Mouse (Mus musculus): ENCODE measurements around the gene 1700093K21Rik.
"Not testable (repeated sequence)": the region's sequence is repeated elsewhere in the genome, so short reads cannot be mapped to it uniquely, and the experiment has no call there.

1700093K21Rik gene

DNA sequence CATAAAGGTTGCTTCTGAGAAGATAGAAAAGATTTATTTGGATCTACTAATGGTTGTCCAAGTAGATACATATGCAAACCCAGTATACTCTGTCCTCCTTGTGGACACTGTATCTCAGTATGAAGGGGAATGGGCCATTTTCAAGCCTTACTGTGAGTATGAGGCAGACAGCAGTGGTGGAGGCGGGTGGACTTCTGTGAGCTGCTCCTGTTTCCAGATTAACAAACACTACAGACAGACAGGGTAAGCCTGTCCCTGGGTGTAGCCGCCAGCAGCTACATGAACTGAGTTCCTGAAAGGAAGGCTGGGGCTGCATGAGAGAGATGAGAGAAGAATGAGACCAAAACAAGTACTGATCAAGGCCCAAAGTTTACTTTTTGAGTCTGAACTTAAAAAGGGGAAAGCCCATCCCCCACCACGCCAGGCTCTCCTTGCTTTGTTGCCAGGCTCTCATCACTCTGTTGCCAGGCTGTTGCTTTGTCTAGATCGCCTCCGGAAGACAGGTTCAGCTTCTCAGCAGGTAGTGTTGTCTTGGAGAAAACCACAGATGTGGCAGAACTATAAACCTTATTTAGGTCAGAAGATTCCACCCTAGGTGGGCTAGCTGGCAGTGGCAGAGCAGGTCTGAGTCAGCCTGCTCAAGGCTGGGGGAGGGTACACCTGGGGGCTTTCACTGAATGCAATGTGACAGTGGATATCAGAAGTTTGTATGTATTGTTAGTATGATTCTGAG, at the start of gene 1700093K21Rik:
1700093K21Rik (minus strand) TSS at position 683 of the 733 bp plus-strand sequence.
- no peak for DNase-seq

DNA sequence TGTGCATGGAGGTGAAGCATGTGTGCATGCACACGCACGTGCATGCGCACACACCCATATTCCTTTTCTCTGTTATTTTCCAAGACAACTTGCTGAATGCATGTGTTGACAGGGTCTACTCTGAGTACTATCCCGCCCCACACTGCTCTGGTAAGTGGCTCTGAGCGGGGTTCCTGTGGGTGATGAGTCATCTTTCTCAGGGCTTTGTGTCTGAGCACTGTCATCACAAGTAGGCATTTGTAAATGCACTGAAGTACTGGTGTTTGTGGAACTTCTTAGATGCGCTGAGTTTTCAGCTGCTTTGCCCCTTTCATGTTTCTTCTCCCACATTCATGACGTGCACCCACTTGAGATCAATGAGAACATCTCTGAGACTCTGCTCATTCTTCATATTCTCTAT, 49.2 kb upstream of the 1700093K21Rik start:
- DNase-seq: no peak

DNA sequence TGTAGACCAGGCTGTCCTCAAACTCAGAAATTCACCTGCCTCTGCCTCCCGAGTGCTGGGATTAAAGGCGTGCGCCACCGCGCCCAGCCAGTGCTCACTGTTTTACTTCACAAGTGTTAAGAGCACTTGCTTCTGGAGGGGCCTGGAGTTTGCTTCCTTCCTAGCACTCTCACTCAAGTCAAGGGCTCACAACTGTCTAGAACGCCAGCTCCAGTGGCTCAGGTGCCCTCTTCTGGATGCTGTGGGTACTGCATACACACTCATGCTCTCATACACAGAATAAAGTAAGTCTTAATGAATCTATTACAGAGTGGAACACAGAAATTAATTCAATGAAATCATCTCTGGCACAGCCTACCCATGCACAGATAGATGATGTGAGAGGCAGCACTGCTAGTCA, 44.8 kb upstream of the 1700093K21Rik start:
- peak; percentile 59 for DNase-seq

DNA sequence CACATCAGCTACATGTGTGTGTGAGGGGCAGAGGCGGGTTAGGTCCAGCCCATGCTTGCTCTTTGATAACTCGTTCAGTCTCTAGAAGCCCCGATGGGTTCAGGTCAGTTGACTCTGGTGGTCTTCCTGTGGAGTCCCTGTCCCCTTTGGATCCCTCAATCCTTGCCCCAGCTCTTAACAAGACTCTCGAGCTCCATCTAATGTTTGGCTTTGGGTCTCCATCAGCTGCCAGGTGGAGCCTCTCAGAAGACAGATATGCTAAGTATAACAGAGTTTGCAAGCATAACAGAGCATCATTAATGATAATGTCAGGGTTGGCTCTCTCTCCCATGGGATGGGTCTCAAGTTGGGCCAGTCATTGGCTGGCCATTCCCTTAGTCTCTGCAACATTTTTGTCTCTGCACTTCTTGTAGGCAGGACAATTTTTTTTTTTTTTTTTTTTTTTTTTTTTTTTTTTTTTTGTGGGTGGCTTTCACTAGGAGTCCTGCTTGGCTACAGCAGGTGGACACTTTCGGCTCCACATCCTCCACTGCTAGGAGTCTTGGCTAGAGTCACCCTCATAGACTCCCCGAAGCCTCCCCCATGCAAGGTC, 36.2 kb upstream of the 1700093K21Rik start:
- DNase-seq: no peak

- no peak for DNase-seq
These were observed 16.5 kb upstream of the 1700093K21Rik start for GRCm38 (mm10) chr11:23537446-23537845.

GRCm38 (mm10) chr11:23518981-23519380, 2.0 kb downstream of the 1700093K21Rik start:
- DNase-seq: no peak

DNA sequence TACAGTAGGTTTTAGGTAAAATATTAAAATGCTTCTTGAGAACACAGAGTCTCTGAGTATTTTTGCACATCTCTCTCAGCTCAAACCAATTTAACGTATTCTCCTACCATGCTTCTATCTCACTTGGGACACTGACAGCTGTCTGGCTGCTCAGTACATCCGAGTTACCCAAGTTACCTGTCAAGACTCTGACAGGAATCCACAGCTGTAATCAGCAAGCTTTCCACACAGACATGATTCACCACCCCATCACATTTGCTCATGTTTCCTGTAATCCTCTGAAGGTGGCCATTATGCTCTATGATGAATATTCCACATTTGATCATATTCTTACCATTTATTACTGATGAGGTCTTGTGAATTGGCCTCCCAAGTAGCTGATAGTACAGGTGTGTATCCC, 5.6 kb downstream of the 1700093K21Rik start:
- no peak for DNase-seq

- not testable (repeated sequence) for DNase-seq
These were observed 6.2 kb downstream of the 1700093K21Rik start for GRCm38 (mm10) chr11:23514785-23515184.

- not testable (repeated sequence) for DNase-seq
These were observed 16.2 kb downstream of the 1700093K21Rik start for GRCm38 (mm10) chr11:23504801-23505200.

- no peak for DNase-seq
These were observed 22.3 kb downstream of the 1700093K21Rik start for GRCm38 (mm10) chr11:23498609-23499008.

GRCm38 (mm10) chr11:23497718-23498509, 23.0 kb downstream of the 1700093K21Rik start, which contains the start of gene Ahsa2:
Ahsa2 (minus strand) TSS chr11:23498030.
- DNase-seq: peak; percentile 95

- no peak for DNase-seq
These were observed 23.6 kb downstream of the 1700093K21Rik start for GRCm38 (mm10) chr11:23497335-23497717.

- DNase-seq: peak; percentile 15
These were observed 24.3 kb downstream of the 1700093K21Rik start for GRCm38 (mm10) chr11:23496661-23497060.

- no peak for DNase-seq
These were observed 25.7 kb downstream of the 1700093K21Rik start for GRCm38 (mm10) chr11:23495231-23495630.

DNA sequence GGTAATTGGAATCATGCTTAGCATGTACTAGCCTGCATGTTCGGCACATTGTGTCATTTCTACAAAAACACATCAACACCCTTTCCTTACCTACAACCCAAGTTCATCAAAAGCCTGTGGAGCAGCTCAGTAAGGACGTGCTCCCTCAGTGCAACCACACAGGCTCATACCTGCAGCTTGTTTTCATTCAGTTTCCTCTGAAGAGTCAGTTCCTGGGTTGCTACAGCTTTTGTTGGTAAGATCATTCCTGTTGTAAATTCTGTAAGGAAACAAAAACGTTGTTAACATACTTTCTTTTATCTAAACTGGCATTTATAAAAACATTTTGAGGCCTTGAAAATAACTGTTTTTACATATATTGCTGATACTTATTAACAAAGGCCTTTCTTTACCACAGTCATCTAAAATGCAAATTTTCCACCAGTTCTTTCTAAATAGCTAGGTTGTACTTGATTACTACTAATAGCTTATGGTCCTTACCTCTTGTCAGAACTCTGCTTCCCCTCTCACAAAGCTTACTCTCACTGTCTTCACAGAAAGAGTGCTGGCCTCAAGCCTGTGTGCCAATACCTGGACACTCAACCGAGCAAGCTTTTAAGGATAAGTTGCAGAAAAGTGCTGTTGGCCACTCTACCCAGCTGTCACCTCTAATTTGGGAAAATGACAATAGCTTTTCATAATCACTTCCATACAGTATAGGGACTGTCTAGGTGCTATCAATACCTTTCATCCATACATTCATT, 28.7 kb downstream of the 1700093K21Rik start:
- DNase-seq: no peak

DNA sequence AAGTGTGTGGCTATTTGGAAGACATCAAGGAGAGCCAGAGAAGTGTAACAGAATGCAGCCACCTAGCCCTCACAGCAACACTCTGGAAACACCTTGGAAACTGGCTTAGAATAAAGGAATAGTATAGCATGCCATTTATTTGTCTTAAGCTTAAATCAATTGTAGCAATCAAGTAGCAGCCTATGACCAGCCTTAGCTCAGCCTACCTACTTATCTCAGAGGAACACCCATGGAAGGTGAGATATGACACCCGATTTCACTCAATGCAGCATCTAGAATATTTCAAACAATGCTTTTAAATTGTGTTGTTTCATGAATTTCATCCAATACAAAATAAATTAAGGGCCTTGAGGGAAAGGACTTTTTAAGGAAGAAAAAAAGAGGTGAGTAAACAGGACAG, 31.0 kb downstream of the 1700093K21Rik start:
- DNase-seq: no peak
